Mouse (Mus musculus) embryo, embryonic 10.5 days (tissue): Measurements from ENCODE around the gene 9130008F23Rik.

Experiments
- DNase-seq: peaks from one replicate; pipeline ENCODE4 v3.0.0-alpha.2; 2015; ENCODE audit warnings: low spot score

The 9130008F23Rik gene

DNA sequence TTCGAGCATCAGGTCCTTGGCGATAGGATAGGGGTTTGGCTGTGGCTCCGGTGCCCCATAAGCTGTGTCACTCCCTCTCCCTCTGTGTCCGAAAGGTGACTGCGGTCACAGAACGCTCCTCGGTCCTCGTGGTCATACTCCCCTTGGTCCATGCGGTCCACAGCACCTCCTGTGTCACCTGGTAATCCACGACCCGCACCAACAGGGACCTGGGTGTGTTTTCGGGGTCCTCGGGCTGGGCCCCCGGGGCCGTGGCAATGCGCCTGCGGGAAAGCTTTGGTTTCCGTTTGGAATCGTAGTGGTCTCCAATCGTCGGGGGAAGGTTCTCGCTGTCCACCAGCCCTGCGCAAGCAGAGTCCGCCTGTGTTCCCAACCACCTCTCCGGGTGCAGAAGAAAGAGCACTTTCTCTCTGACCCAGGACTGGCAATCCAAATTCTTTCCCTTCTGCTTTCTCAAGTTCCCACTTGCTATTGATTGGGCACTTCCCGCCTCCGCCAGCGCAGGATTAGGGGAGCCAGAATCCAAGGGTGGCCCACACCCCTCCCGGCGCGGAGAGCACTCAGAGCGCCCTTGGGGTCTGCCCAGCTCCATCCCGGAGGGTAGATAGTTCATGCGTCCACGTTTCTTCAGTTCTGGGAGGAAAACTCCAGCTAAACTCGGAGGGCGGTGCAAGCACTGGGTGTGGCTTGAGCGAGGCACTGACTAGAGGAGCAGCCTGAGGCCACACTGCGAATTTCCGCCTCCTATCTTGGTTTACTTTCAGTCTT, at the start of gene 9130008F23Rik:
Gene 9130008F23Rik, minus strand, starts transcription at position 636 of the 768 bp plus-strand sequence.
- peak; percentile 75 for DNase-seq

GRCm38 (mm10) chr17:40915499-40915898, 35.1 kb upstream of the 9130008F23Rik start:
- DNase-seq: no peak

DNA sequence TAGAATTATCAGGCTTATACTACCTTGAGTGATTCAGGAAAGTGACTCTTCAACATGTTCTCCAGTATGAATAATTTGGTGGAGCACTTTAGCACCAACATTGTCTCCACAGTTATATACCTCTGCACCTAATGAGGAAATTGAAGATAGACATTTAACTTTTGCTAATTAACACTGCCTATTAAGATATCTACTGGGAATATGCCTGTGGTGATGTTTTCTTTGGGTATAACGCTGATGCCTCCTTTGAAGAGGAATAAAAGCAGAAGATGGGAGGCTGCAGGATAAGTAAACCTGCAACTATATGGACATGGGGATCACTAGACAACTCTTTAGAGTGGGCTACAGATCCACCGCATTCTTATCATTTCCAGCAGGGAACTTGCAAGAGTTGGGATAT, 33.9 kb upstream of the 9130008F23Rik start, which contains the start of gene Glyatl3:
Gene Glyatl3, minus strand, starts transcription at position 101 of the 400 bp plus-strand sequence.
- no peak for DNase-seq

DNA sequence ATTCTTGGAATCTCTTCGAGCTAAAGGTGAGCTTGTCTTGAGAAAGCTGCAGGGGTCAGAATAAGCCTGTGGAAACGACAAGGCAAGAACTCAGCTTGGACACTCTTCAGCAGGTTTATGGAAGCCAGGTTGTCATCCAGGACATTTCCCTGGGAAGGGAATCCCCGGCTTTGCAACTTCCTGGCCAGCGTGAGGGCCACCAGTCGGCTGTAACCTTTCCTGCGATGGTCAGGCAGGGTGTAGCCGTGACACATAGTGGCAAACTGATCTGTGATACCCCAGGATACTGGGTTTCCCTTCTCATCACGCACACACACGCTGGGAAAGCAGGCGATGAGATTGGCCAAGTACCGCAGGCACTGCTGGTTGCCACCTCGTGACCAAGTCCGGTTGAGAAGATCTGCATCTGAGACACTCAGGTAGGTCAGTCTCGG, 24.4 kb upstream of the 9130008F23Rik start:
- peak; percentile 13 for DNase-seq

DNA sequence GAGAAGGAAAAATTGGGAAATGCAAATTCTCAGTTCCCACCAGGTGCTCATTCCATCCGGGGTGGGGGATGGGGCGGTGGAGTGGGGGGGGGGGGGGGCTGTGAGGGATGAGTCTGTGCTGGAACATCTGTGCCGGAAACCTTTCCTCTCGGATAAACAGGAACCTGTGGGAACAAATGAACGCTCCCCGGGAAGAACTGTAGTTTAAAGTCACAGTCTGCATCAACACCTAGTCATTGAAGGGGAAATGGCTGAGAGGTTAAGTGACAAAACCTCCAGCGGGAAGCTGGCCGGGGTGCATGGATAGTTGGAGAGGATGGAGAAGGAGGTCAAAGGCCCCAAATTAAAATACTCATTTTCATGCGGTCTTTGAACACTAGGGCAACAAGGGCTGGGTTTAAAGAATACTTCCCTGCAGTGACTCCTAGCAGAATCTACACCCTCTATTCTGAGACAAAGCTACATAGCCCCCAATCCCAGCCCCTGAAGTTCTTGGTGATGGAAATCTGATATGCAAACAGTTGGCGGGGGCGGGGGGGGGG, 23.8 kb upstream of the 9130008F23Rik start:
- peak; percentile 19 for DNase-seq

GRCm38 (mm10) chr17:40903345-40903744, 23.0 kb upstream of the 9130008F23Rik start:
- DNase-seq: no peak

GRCm38 (mm10) chr17:40899783-40900363, 19.5 kb upstream of the 9130008F23Rik start:
- no peak for DNase-seq

DNA sequence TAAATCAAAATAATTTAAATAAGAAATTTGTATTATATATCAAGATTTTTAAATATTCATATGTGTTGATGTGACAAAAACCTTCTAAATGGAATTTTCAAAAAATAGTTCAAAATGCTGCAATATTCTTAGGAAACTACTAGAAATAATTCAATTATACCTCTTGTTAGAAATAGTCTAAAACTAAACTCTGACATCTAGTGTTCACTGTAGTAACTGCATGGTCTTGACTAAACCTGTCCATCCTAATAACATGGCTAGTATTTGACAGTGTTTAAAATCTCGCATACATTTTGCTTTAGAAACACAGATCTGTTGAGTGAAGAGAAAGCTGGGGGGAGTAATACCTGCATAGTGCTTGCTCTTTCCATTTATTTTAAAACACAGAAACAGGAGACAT, 16.5 kb upstream of the 9130008F23Rik start:
- DNase-seq: peak; percentile 66

DNA sequence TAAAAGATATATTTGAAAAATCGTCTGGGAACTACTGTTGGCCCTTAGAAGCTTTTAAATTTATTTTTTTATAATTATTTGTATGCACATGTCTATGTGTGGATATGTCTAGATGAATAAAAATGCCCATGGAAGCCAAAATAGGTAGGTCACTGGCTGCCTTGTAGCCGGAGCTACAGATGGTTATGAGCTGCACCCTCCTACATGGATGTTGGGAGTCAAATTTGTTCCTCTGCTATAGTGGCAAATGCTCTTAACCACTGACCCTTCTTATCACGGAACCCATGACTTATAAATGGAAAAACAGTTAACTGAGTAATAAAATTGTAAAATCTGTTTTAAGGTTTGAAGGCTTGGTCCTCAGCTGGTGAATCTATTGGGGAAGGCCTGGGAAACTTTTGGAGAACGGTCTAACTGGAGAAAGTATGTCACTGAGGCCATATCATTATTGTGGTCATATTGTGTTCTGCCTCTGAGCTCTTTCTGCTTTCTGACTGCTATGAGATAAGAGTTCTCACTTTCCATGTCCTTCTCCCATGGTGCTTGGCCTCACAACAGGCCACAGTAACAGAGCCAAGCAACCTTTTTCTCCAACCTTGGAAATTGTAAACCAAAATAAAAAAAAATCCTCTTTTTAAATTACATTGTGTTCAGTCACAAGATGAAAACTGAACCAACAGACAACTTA, 7.6 kb upstream of the 9130008F23Rik start:
- DNase-seq: no peak

DNA sequence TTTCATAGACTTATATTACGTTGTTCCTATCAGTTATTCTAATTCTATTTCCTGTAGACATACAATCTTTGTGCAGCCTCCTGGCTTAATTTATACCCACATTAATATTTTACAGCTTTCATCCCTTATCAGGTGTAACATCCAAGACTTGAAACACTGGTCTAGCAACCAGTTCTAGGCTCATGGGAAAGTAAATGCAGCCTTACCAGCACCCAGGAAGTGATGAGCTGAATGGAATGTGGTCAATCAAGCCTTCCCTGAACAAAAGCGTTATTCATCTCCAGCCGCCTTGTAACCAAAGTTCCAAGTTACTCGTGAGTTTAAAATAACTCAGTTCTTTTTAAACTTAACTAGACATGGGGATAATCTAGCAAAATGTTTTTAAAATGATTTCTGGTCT, 4.8 kb upstream of the 9130008F23Rik start:
- no peak for DNase-seq

- no peak for DNase-seq
Observed at GRCm38 (mm10) chr17:40882172-40882571, 1.8 kb upstream of the 9130008F23Rik start.

DNA sequence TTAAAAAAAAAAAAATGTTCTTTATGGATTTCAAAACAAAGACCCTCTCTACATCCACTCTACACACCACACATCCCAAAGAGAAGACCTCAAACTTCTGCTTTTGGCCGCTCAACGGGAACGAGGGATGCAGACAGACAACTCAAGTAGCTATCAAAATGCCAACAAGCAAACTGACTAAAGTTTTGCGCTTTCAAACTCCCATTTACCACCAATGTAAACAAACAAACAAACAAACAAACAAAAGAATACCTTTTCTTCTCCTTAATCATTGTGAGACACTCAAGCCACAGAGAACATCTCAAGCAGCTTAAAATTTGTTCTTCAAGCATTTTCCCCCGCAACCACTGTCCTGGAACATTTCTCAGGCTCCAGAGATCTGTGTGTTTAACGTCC, 833 bp downstream of the 9130008F23Rik start:
- peak; percentile 12 for DNase-seq

DNA sequence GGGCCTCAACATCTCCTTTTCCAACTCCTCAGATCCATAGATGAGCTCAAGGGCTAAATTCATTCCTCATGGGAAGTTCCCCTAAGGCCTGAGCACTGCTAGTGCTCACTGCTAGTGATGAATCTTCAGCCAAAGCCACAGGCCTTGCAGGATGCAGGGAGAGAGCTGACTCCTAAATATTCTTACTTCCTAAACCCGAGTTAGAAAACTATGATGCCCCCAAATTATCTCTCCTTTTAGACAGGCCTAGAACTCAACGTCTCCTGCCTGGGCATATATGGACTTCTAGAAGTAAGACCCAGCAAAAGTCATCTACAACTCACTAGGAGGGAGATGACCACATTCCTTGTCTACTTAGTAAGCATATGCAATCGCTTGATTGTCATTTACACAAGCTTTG, 2.6 kb downstream of the 9130008F23Rik start:
- DNase-seq: no peak

DNA sequence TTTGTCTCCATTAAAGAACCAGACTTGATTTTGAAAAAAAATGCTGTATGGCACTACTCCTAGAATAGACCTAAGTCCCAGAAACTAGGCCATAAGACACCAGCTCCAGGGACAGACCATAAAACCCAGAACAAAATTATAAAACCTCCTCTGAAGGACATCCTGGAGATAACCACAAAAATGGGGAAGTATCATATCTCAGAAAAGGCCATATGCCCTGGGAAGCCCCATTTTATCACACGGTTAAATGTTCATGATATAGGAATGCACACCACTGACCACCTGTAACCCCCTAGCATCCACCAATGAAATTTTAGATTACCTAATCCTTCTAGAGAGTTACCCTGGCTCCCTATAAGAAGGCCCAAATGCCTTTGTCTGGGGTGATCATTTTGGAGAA, 4.8 kb downstream of the 9130008F23Rik start:
- no peak for DNase-seq

- no peak for DNase-seq
Observed at GRCm38 (mm10) chr17:40874701-40875100, 5.7 kb downstream of the 9130008F23Rik start.

GRCm38 (mm10) chr17:40873582-40874011, 6.8 kb downstream of the 9130008F23Rik start:
- DNase-seq: no peak

DNA sequence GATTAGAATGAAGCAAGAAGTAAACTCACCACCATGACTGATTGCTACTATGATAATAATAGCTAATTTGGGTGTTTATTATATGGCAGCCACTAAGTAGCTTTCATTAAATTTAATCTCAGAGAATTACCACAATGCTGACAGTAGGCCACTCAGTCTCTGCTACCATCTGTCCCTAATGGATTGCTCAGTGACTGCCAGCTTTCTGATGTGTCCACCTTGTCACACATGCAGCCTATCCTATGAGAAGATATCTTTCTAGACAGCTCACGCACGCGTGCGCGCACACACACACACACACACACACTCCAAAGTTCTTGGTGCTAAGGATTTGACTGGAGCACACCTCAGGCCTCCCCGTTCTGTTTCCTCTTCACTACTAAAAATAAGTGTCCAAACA, 7.7 kb downstream of the 9130008F23Rik start:
- DNase-seq: no peak

GRCm38 (mm10) chr17:40868952-40869747, 11.2 kb downstream of the 9130008F23Rik start:
- no peak for DNase-seq

- no peak for DNase-seq
Observed at GRCm38 (mm10) chr17:40855065-40855464, 25.3 kb downstream of the 9130008F23Rik start.

DNA sequence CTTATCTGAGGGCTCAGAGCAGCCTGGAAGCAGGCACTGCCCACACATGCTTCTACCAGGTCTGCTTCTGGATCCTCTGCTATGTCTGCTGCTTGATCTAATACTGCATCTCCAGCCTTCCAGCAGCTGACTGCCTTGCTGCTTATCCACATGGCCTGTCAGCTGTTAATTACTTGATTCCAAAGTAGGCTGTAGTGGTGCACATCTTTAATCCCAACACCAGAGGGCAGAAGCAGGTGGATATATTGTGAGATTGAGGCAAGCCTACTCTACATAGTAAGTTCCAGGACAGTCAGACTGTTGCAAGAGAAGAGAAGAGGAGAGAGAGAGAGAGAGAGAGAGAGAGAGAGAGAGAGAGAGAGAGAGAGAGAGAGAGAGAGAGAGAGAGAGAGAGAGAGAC, 43.1 kb downstream of the 9130008F23Rik start:
- DNase-seq: peak; percentile 53

DNA sequence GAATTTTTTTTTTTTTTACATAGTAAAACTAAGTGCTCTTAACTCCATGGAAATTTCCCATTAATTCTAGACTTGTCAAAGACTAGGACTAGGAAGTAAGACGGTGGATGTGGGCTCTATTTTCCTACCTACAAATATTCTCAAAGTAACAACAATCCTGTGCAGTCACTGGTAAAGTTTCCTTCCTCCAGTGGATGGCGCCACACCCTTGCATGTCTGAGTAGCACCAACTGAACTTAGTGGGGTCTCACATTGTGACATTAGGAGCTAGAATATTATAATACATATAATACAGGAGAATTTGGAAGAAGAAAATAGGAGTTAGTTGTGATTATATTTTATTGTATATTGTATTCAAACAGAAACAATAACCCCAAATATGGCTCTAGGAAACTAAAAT, 48.5 kb downstream of the 9130008F23Rik start:
- DNase-seq: no peak
